Mouse (Mus musculus) T-helper 17 cell (primary cell): Measurements from ENCODE around the gene Ubac1.

ENCODE experiments used
- in situ Hi-C, 2 experiments: fragments of 300-600 bp; cut with MboI, MseI; formaldehyde crosslinking; loops; 1 replicate in 1 of 2; 2 replicates in 1 of 2; pipeline ENCODE4 v1.15.1; 2025; ENCODE audit warnings: high pct_unique_total_duplicates in 2 of 2

Ubac1 gene

DNA sequence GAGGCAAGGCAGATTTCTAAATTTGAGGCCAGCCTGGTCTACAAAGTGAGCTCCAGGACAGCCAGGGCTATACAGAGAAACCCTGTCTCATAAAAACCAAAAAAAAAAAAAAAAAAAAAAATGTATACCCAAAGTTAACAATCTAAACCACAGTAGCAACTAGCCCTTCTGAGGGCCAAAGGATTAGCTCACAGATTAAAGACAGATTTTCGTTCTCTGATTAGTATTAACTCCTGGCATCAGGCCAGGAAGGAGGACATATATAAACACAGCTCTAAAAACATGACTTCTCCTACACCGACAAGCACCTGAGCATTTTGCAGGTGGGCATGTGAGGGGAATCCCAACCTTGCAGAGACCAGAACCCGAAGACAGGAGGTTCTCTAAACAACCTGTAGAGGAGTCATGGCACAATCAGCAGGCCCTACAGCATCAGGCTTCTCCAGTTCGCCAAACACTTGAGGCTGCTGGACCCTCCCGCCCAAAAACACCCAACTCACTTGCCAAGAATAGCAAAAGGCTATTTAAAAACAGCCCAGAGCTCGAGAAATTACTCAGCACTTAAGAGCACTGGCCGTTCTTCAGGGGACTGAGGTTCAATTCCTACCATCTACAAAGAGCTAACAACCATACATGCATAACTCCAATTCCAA, 43.8 kb downstream of the Ubac1 start:
- in situ Hi-C loops = no loop called here

DNA sequence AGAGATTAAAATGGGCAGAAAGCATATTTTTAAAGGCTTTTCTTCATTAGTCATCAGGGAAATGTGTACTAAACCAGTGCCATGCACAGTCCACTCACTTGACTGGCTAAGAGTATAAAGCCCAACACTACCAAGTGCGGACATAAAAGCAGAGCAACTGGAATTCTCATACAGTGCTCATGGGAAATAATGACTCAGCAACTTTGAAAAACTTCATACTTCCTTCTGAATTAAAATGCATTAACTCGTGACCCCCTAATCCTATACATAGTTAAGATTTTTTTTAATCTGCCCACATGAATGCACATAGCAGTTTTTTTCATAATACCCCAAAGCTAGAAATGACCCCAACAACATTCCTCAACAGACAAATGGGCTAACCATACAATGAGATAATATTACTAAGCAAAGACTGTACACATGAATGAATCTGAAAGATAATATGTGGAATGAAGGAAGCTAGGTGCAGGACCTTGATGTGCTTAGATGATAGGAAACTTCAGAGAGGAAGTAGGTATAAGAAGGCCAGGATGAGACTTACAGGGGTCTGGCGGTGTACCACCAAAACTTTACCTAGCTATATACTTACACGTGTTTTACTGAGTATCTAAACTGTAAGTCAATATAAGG, 46.3 kb downstream of the Ubac1 start:
- in situ Hi-C loops = no loop called here

DNA sequence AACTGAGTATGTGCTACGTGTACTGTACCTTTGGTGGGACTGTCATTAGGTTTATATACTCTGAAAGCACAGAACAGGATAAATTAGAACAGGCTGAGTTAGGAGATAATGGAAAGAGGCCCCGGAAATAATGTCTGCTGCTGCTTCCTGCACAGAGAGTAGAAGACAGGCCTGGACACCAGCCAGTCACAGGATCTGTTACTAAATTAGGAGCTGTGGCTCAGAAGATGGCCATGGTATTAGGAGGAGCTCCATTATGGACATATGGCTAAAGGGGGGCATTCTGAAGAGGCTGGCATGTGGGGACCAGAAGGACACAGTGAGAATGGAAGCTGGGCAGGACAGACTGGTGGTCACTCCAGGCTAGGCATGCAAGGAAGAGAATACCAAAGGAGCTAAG, 51.1 kb downstream of the Ubac1 start:
- in situ Hi-C loops = no loop called here

DNA sequence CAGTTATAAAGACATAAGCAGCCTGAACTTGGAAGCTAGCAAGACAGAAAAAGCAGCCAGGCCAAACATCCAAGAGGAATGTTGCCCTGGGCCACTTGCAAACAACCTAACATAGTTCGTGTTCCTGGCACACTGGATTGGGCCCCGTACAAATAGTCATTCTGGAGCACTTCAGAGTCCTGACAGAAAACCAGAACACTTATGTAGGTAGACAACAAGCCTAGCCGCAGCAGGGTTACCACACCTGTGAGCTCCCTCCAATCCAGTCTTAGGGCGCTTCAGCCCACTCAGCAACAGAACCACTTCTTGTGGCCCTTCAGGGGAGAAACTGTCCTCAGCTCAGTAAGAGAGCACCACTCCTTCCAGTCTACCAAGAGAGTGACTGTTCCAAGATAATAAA, 52.2 kb downstream of the Ubac1 start:
- in situ Hi-C loops = no loop called here

DNA sequence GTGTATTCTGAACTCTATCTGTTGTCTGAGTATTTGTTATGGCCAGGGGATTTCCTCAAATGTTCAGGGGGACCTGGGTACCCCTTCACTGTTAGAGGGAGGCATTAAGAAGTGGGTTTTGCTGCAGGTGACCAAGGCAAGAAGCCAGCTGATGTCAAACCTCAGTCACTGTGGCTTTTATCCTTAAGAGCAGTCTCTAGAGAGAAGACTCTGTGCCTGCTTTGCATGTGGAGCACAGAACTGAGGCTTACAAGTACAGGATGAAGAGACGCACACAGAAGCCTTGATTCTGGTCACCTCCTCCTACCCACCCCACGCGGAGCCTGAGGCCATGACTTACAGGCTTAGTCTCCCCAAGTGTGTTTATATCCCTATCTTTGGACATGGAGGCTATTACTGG, 72.3 kb downstream of the Ubac1 start:
- in situ Hi-C loops = no loop called here
